Mouse (Mus musculus): ENCODE measurements around the gene Nkrf.

The Nkrf gene

DNA sequence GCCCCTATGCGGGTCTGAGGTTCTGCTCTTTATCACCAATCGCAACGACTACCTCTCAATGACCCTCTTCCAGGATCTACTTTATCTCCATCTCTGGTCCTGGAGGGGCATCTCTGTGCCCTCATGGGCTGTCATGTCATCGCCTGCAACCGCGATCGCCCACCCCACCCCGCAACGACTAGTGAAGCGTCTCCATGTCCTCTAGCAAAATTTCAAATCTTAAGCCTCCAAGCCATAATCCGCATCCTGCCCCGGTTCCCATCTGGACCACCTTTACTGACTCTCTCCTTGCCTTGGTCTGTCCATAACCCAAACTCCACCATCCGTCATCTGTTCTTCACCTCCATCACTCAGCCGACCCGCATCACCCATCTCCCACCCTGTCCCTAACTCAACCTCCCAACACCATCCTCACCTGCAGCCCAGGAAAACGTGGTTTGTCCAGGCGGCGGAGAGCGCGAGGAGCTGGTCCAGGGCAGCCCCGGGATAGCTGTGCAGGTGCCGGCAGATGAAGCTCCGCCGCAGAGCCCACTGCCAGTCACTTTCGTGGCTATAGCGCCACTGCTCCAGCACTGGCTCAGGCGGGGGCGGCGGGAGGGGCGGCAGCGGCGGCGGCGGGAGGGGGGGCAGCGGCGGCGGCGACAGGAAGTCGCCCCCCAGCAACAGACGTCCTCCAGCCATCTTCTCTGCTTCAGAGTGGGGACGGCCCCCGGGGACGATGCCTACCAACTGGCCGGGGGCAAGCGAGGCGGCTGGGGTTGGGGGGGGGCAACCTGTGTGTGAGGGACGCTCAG lies at the start of gene Nkrf:
TSS of gene Nkrf (minus strand) at position 579 of the 794 bp plus-strand sequence.
- peak; percentile 24 for DNase-seq (ENCODE audit: low spot score)

DNA sequence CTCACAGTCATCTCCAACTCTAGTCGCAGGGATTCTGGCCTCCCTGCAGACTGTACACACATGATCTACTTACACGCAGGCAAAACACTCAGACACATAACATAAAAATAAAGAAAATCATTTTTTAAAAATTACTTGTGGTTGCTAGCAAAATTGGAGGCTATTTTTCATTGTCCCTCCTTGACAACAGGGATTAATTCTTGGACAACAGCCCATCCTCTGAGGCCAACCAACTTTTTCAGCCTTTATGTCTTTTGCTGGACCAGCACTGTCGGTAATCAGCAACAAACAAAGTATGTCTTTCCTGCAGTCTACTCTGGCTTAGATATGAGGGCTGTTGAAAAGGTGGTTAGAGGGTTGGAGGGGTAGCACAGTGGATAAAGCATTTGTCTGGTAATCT lies 38.4 kb upstream of the Nkrf start:
- no peak for DNase-seq (ENCODE audit: low spot score)

DNA sequence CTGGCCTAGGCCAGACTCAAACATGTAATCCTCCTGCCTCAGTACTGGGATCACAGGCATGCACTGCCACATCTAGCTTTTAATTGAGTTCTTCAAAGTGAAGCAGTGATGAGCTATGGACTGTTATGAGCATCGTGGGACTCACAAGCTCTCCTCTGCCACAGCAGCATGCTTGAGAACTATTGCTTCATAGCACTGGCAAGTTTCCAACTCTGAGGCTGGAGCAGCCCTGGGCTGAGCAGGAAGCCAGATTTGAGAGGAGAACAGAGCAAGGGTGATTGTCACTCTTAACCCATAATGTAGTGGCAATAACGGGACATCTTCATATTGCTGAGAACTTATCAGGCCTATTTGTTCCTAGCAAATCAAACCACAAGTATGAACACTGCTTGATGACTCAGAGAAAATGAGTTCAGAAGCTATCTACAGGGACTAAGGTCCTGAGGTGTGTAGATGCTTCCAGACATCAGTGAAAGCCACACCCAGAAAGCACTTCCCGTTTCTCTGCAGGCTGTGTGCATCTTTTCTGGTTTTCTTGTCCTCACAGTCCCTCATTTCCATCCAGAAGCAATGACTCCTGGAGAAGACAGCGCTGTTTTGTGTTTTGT lies 37.2 kb upstream of the Nkrf start:
- DNase-seq (ENCODE audit: low spot score): peak; percentile 66

DNA sequence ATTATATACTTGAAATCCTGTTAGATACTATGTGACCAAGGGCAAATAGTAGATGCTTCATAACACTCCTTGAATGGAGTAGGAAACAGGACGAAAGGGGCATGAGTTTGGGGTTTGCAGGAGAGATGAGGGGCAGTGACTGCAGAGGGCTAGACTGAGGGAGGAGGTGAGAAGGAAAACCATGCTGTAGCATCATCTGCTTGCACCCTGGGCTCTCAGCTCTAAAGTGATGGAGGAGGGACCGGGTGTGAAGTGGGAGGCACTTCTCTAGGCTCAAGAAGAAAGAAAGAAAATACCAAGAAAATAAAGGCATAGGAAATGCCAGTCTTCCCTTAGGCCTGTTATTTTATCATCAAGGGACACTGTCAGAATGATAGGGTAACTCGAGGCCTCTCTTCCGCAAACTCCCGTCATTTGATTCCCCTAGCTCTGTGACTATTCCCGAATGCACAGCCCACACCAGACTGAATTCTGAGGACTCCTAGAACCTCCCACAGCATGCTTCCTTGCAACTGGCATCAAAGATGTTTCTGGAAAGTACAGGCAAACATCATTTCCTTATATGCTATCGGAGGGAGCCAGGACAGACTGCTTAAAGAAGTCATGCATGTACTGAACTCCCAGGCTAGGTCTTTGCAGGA lies 32.7 kb upstream of the Nkrf start:
- no peak for DNase-seq (ENCODE audit: low spot score)

DNA sequence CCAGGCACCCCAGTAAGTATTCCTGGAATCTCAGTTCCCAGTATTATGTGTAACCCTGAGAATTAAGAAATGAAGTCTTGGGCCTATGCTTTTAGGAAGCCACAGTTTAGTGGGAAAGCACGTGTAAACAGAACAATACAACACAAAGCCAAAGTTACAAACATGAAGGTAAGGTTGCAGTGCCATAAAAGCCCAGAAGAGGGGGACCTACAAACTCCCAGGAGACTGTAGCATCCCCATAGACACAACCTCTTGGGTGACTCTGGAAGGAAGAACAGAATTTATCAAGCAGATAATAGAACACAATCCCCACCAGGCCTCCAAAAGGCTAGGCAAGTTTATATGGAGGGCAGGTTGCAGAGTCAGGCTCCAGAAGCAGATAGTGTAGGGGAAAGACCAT lies 27.9 kb upstream of the Nkrf start:
- no peak for DNase-seq (ENCODE audit: low spot score)

DNA sequence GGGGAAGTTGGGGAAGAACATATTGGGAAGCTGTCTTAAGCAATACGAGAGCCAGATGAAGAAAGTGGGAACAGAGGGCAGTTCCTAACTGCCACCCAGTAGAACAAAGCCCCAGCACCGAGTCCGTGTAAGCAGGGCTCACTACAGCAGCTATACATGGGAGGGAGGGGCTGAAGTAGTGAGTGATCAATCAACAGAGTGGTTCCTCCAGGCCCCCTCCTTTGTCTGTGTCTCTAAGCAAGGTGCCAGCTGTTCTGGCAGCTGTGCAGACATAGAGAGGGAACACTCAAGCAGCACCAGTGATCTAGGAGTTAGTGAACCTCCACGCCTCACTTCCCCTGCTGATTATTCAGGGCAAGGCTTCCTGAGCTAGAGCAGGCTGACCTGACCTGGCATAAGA lies 27.0 kb upstream of the Nkrf start:
- no peak for DNase-seq (ENCODE audit: low spot score)

DNA sequence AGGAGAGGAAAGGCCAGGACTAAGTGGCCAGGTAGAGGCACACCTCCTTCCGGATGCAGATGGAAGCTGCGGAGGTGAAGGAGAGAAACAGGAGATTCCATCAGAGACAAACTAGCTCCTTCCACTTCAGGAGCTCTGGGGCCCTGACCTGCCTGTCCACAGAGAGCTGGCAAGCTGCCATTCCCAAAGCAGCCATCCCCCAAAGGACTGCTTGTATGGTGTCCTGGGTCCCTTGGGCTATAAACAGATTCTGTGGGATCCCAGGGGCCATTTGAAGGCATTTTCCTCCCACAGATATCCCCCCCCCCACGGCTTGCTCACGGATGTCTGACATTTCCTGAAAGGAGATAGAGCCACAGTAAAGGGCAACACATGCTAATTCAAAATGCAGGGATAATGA lies 26.1 kb upstream of the Nkrf start:
- no peak for DNase-seq (ENCODE audit: low spot score)

DNA sequence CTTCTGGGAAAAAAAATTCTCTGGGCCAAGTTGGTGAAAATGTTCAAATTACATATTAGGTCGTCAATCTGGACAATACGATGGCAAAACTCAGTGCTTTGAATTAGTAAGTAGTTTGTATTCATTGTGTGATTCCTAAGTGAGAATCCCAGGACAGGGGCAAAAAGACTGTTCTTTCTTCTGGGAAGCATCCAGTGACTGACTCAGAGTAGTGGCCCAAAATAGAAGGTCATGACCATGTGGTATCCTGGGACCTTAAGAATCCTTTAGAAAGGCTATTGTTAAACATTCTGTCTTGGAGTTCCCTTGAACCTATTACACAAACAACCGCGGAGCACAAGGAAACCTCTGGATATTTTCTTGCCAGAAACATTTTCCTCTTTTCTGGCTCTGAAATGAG lies 18.6 kb upstream of the Nkrf start:
- DNase-seq (ENCODE audit: low spot score): no peak

DNA sequence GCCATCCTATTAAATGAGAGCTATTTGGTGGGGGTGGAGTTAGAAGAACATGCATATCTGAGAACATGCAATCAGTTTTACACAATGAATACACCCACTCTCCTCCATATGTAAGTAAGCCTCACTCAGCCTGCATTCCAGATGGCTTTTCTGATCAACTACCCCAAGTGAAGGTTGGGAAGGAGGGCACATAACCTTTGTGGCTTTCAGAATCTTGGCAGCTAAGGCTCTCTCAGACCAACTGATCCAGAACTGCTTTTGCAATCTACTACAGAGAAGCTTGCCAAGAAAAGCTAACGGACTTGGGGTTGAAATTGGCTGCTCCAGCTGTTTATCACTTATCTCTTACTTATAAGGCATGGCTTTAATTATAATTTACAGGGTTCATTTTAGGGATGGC lies 15.1 kb upstream of the Nkrf start:
- no peak for DNase-seq (ENCODE audit: low spot score)

DNA sequence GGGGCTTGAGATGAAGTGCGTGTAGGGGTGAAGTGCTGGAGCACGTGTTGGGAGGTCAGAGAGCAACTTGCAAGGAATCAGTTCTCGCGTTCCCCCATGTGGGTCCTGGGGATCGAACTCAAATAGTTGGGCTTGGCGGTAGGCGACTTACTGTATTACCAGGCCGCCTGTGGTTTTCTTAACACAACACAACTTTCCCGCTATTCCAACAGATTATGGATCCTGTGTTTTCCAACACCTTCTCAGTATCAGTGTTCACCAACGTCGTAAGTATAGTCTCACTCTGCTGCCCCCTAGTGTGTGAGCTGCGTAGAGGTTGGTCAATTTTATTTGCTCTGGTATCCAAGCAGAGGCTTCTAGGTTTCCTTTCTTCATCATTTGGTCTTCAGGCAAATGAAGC lies 8.6 kb upstream of the Nkrf start:
- peak; percentile 38 for DNase-seq (ENCODE audit: low spot score)

DNA sequence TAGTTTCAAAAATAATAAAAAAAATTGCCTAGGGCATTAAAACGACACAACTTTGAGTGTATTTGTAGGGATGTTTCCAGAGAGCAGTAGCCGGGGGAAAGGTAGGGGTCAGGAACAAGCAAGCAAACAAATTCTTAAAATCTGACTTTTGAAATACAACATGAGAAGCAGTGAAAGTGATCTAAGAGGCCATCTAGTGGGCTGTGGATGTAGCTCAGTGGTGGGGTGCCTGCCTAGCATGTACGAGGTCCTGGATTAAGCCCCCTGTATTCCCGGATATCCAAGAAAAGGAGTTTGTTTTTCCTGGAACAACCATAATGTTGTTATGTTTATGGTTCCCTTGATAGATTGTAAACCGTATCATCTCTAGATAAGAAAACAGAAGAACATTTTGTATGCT lies 3.8 kb upstream of the Nkrf start:
- peak; percentile 22 for DNase-seq (ENCODE audit: low spot score)

DNA sequence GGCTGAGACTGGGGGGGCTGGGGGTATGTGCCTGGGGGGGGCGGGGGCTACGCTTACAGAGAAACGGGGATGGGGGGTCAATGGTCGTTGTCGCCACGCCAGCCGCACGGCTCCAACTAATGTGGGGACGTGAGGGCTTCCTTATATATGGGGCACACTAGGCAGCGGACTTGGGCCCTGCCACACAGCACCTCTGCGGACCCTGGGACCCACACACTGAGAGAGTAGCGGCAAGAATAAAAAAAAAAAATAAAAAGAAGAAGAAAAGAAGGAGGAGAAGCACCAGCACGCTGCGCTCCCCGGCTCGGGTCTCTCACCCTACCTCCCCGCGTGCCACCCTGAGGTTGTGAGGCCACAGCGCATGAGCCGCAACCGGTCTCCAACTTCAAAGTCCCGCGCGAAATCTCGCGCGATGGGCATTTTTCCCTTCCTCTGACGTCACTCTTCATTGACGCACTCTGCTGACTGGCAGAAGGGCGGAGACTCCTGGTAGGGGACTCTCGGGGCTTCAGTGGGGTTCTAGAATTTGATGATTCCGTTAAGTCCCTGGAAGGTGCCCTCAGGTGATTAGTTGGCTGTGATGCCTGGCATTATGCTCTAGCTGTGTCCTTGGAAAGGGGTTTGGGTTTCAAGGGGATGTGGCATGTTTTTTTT lies 543 bp upstream of the Nkrf start:
- DNase-seq (ENCODE audit: low spot score): peak; percentile 91

DNA sequence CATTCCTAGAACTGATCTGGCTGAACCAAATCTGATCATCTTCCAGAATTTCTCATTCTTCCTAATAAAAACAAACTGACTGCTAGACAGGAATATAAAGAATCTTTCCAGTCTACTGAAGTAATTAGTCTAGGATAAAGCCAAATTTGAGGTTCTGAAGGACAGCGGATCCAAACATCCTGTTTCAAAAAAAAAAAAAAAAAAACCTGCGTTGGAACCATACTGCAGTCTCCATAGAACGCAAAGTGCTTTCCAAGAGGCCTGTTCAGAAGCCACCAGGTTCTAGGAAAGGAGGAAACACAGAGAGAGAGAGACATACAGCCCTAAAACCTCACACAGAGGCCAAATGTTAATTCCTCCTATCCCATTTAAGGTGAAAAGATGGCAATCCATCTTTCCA lies 1.0 kb downstream of the Nkrf start:
- peak; percentile 6 for DNase-seq (ENCODE audit: low spot score)

DNA sequence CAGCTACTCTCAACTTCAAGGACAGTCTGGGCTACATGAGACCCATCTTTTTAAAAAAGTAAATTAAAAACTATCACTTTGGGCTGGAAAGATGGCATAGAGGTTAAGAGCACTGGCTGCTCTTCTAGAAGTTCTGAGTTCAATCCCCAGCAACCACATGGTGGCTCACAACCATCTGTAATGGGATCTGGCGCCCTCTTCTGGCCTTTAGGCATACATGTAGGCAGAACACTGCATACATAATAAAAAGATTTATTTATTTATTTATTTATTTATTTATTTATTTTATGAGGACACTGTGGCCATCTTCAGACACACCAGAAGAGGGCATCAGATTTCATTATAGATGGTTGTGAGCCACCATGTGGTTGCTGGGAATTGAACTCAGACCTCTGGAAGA lies 3.8 kb downstream of the Nkrf start:
- peak; percentile 8 for DNase-seq (ENCODE audit: low spot score)

DNA sequence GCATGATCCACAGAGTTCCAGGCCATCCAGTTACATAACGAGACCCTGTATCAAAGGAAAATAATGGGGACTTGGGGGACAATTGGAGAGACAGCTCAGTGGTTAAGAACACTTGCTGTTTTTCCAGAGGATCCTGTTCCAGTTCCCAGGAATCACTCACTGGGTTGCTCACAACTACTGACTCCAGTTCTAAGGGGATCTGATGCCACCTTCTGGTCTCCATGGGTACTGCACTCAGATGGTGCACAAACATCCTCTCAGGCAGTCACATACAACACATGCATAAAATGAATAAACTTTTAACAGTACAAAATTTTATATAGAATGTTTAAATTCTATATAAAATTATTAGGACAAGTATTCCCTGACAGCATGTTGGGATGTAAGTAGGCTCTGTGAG lies 18.0 kb downstream of the Nkrf start:
- no peak for DNase-seq (ENCODE audit: low spot score)

DNA sequence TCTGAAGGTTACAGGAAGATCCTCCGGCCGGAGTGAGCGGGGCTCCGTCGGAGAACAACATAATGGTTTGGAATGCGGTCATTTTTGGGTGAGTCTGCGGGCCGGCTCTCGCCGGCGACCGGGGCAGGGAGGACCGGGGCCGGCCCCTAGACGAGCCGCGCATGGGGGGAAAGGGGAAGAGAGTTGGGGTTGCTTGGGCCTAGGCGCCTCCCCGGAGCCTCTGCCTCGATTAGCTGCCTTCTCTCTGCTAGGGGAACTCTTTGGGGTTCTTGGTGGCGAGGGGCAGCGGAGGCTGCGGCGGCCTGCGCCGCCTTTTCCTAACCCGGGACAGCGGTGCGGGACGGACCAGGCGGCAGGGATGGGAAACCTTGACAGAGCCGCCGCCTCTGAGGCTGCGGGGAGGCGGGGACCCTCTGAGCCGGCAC lies 28.0 kb downstream of the Nkrf start:
- DNase-seq (ENCODE audit: low spot score): peak; percentile 7

DNA sequence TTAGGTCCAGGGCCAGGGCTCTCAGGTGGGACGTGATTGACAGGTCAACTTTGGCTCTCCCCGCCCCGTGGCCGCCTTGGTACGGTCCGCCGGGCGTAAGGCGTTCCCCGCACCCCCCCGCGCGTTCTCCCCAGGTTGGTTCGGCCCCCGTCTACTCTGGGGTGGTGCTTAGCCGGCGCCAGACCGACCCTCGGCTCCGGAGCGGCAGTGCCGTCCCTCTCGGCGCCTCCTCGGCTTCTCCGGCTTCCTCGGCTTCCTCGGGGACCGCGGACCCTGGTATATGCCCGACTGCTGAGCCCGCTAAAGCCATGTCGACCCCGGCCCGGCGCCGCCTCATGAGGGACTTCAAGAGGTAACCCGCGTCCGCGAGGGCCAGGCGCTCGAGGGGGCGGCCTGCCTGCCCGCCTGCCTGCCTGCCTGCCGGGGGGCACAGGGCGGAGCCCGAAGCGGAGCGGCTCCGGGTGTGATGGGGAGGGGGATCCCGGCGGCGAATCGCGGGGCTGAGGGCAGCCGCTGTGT lies 28.5 kb downstream of the Nkrf start:
- DNase-seq (ENCODE audit: low spot score): peak; percentile 68

DNA sequence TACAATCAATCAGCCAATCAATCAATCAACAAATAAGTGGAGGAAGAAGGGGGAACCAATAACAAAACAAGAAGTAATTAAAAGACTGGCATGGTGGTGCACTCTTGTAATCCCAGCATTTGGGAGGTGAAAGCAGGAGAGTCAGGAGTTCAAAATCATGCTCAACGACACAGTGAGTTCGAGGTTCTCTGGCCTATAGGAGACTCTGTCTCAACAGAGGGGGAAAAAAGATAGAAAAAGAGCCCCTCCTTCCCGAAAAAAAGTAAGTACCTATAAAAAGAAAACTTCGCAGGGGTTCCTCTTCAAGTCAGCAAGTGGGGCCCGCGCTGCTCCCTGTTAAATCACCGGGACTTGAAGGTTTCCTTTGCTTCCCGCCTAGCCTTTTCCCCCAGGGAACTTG lies 28.9 kb downstream of the Nkrf start, which contains the start of the genes Ube2a and C330007P06Rik:
TSS of gene Ube2a (plus strand) at position 136 of the 400 bp plus-strand sequence.
TSS of gene C330007P06Rik (minus strand) at position 347 of the 400 bp plus-strand sequence.
- no peak for DNase-seq (ENCODE audit: low spot score)

DNA sequence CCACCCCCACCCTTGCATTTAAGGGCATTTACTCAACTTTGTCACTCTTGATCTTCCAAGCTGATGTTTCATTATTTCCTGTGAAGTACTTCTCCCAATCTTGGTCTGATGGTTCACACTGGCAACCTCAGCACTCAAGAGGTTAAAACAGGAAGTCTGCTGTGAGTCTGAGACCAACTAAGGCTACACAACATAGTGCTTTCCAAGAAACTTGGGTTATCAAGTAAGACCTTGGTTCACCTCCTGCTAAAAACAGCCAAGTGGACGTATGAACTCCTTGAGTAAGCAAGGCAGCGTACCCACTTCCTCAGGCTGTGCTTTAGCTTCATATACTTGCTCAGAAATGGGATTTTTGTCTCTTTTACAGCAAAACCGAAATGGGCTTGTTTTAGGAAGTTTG lies 32.3 kb downstream of the Nkrf start:
- no peak for DNase-seq (ENCODE audit: low spot score)

DNA sequence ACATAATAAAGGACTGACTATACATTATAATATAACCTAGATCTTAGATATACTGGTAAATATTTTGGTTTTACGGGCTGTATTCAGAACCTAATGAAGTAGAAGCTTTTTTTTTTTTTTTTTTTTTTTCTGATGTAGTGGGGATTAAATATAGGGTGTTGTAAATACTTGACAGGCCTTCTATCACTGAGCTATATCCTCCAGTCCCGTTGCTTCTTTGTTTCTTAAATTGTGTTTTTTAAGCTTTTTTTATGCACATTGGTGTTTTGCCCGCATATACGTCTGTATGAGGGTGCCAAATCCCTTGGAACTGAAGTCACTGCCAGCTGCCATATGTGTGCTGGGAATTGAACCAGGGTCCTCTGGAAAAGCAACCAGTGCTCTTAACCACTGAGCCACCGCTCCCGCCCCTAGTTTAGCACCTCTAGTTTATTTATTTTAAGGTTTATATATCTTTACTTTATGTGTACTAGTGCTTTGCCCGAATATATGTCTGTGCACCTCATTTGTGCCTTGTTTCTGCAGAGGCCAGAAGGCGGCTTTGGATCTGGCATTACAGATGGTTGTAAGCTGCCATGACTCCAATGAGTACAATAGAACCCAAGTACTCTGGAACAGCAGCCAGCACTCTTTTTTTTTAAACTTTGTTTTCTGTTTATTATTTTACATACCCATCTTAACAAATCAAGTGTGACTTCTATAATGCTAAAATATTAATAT lies 37.9 kb downstream of the Nkrf start:
- DNase-seq (ENCODE audit: low spot score): no peak

DNA sequence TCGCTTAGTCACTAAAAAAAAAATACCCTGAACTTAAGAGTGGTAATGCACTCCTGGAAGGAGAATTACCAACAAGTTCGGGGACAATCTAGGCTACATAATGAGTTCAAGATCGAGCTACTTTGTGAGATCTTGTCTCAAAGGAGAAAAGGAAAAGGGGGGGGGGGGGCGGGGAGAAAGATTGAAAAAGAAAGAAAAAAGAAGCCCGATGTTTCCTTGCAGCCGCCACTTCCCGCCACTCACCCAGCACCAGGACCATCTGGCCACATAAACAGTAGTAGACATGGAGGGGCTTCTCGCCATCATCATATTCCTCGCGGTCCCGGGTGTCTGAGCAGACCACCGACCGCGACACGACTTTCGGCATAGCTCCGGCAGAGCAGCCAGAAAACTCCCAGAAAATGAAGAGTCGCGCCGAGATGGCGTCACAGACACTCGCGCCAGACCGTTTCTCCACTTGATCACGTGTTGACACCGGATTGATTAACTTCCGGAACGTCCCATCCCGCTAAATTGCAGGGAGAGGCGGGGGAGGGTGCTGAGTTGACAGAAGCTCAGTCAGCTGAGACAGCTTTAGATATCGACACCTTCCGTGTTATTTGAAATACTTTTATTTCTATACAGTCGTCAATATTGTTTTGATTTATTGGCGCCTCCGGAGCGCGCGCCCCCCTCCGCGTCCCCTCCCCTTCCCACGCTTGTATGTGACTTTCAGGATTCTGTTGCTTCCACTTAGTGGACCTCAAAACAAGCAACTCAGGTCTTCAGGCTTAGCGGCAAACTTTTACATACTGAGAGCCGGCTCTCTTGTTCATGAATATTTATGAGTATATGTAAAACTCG lies 38.7 kb downstream of the Nkrf start:
- DNase-seq (ENCODE audit: low spot score): peak; percentile 77

Measured in MN1 (cell line).